Mouse (Mus musculus): ENCODE data around the gene Lrfn1.

- TF ChIP-seq CTCF (IDR thresholded peaks at IDR 0.05; ENCODE audit: low read depth) (no peak), EP300 (IDR thresholded peaks at IDR 0.05; ENCODE audit: low read depth) (no peak)
Observed at GRCm38 (mm10) chr7:28492310-28492709, 40.5 kb downstream of the Lrfn1 start.
